Mouse (Mus musculus): ENCODE measurements around the gene Fkbp9. TPM values are rescaled to one million over a fixed set of nuclear protein-coding genes. Genes with fewer than 3 reads are reported as not detected.

The Fkbp9 gene
- polyA plus RNA-seq, 1 experiment from 2014 or later, result 61.7 TPM

- no peak overlapping the region for H3K9ac ChIP-seq (ENCODE audit: low read length)
- no peaks in the 10 kb centered on the region for H3K9me3 ChIP-seq (ENCODE audit: control insufficient read depth, low read length)
- WGBS, result 86% methylated on average over 1 of the region's 1 CpGs
- ATAC-seq (ENCODE audit: insufficient read depth, low FRiP score, low TSS enrichment), result no peak
- no peak overlapping the region for H3K27ac ChIP-seq (ENCODE audit: low read depth, low read length)
- no peak overlapping the region for H3K4me2 ChIP-seq (ENCODE audit: low read depth)
- no peaks in the 10 kb centered on the region for H3K27me3 ChIP-seq (ENCODE audit: control insufficient read depth, insufficient read depth, low read length)
- peaks cover 2% of the 10 kb centered on the region for H3K36me3 ChIP-seq (ENCODE audit: control insufficient read depth, insufficient read depth, low read length)
- H3K4me3 ChIP-seq (ENCODE audit: low read depth, low read length), result no peak overlapping the region
- no peaks in the 10 kb centered on the region for H3K4me1 ChIP-seq (ENCODE audit: control insufficient read depth, insufficient read depth, low read length)
- no peak for DNase-seq (ENCODE audit: low spot score)
Observed at GRCm38 (mm10) chr6:56879352-56879955, 47.6 kb downstream of the Fkbp9 start.

GRCm38 (mm10) chr6:56888561-56888960 is 56.7 kb downstream of the Fkbp9 start:
- WGBS, result 89% methylated on average over 6 of the region's 6 CpGs
- no peaks in the 10 kb centered on the region for H3K4me1 ChIP-seq (ENCODE audit: control insufficient read depth, insufficient read depth, low read length)
- H3K4me2 ChIP-seq (ENCODE audit: low read depth), result no peak overlapping the region
- H3K36me3 ChIP-seq (ENCODE audit: control insufficient read depth, insufficient read depth, low read length), result peaks cover 2% of the 10 kb centered on the region; the same call in 1 of the 2 replicates
- no peaks in the 10 kb centered on the region for H3K9me3 ChIP-seq (ENCODE audit: control insufficient read depth, low read length)
- H3K4me3 ChIP-seq (ENCODE audit: low read depth, low read length), result no peak overlapping the region
- no peak for DNase-seq (ENCODE audit: low spot score)
- ATAC-seq (ENCODE audit: insufficient read depth, low FRiP score, low TSS enrichment), result no peak
- no peak overlapping the region for H3K9ac ChIP-seq (ENCODE audit: low read length)
- H3K27me3 ChIP-seq (ENCODE audit: control insufficient read depth, insufficient read depth, low read length), result no peaks in the 10 kb centered on the region
- no peak overlapping the region for H3K27ac ChIP-seq (ENCODE audit: low read depth, low read length)

GRCm38 (mm10) chr6:56890762-56891161 is 58.9 kb downstream of the Fkbp9 start:
- Histone ChIP-seq H3K36me3 (ENCODE audit: control insufficient read depth, insufficient read depth, low read length) (no peaks in the 10 kb centered on the region), H3K4me2 (ENCODE audit: low read depth) (no peak overlapping the region), H3K9ac (ENCODE audit: low read length) (no peak overlapping the region), H3K4me3 (ENCODE audit: low read depth, low read length) (no peak overlapping the region), H3K4me1 (ENCODE audit: control insufficient read depth, insufficient read depth, low read length) (no peaks in the 10 kb centered on the region), H3K27me3 (ENCODE audit: control insufficient read depth, insufficient read depth, low read length) (no peaks in the 10 kb centered on the region), H3K27ac (ENCODE audit: low read depth, low read length) (no peak overlapping the region), H3K9me3 (ENCODE audit: control insufficient read depth, low read length) (no peaks in the 10 kb centered on the region)
- 88% methylated on average over 2 of the region's 2 CpGs for WGBS
- DNase-seq (ENCODE audit: low spot score) (no peak), ATAC-seq (ENCODE audit: insufficient read depth, low FRiP score, low TSS enrichment) (no peak)

- no peak overlapping the region for H3K4me2 ChIP-seq (ENCODE audit: low read depth)
- 89% methylated on average over 3 of the region's 3 CpGs for whole genome bisulfite sequencing
Observed at GRCm38 (mm10) chr6:56899601-56900000, 67.7 kb downstream of the Fkbp9 start.

GRCm38 (mm10) chr6:56901336-56901735 is 69.5 kb downstream of the Fkbp9 start:
- no peak overlapping the region for H3K4me2 ChIP-seq (ENCODE audit: low read depth)
- no peaks in the 10 kb centered on the region for H3K4me1 ChIP-seq (ENCODE audit: control insufficient read depth, insufficient read depth, low read length)
- 76% methylated on average over 3 of the region's 3 CpGs for WGBS
- no peaks in the 10 kb centered on the region for H3K9me3 ChIP-seq (ENCODE audit: control insufficient read depth, low read length)
- H3K36me3 ChIP-seq (ENCODE audit: control insufficient read depth, insufficient read depth, low read length), result no peaks in the 10 kb centered on the region
- no peak overlapping the region for H3K4me3 ChIP-seq (ENCODE audit: low read depth, low read length)
- ATAC-seq (ENCODE audit: insufficient read depth, low FRiP score, low TSS enrichment) (no peak), DNase-seq (ENCODE audit: low spot score) (no peak)
- no peak overlapping the region for H3K9ac ChIP-seq (ENCODE audit: low read length)
- no peaks in the 10 kb centered on the region for H3K27me3 ChIP-seq (ENCODE audit: control insufficient read depth, insufficient read depth, low read length)
- H3K27ac ChIP-seq (ENCODE audit: low read depth, low read length), result no peak overlapping the region

More at GRCm38 (mm10) chr6:56899601-56900000, 67.7 kb downstream of the Fkbp9 start:
- Histone ChIP-seq H3K27ac (ENCODE audit: low read depth, low read length) (no peak overlapping the region), H3K27me3 (ENCODE audit: control insufficient read depth, insufficient read depth, low read length) (no peaks in the 10 kb centered on the region), H3K36me3 (ENCODE audit: control insufficient read depth, insufficient read depth, low read length) (no peaks in the 10 kb centered on the region), H3K9me3 (ENCODE audit: control insufficient read depth, low read length) (no peaks in the 10 kb centered on the region), H3K4me1 (ENCODE audit: control insufficient read depth, insufficient read depth, low read length) (no peaks in the 10 kb centered on the region), H3K9ac (ENCODE audit: low read length) (no peak overlapping the region), H3K4me3 (ENCODE audit: low read depth, low read length) (no peak overlapping the region)
- DNase-seq (ENCODE audit: low spot score) (no peak), ATAC-seq (ENCODE audit: insufficient read depth, low FRiP score, low TSS enrichment) (no peak)

GRCm38 (mm10) chr6:56901824-56902386 is 70.0 kb downstream of the Fkbp9 start:
- Histone ChIP-seq H3K27me3 (ENCODE audit: control insufficient read depth, insufficient read depth, low read length) (no peaks in the 10 kb centered on the region), H3K4me3 (ENCODE audit: low read depth, low read length) (no peak overlapping the region), H3K9ac (ENCODE audit: low read length) (no peak overlapping the region), H3K36me3 (ENCODE audit: control insufficient read depth, insufficient read depth, low read length) (no peaks in the 10 kb centered on the region), H3K4me2 (ENCODE audit: low read depth) (no peak overlapping the region), H3K27ac (ENCODE audit: low read depth, low read length) (no peak overlapping the region), H3K4me1 (ENCODE audit: control insufficient read depth, insufficient read depth, low read length) (no peaks in the 10 kb centered on the region), H3K9me3 (ENCODE audit: control insufficient read depth, low read length) (no peaks in the 10 kb centered on the region)
- 36% methylated on average over 12 of the region's 12 CpGs for WGBS
- ATAC-seq (ENCODE audit: insufficient read depth, low FRiP score, low TSS enrichment) (no peak), DNase-seq (ENCODE audit: low spot score) (peak; percentile 13)

- 89% methylated on average over 7 of the region's 7 CpGs for WGBS
- H3K27me3 ChIP-seq (ENCODE audit: control insufficient read depth, insufficient read depth, low read length), result no peaks in the 10 kb centered on the region
- no peak overlapping the region for H3K9ac ChIP-seq (ENCODE audit: low read length)
- DNase-seq (ENCODE audit: low spot score), result no peak
- H3K4me3 ChIP-seq (ENCODE audit: low read depth, low read length), result no peak overlapping the region
- no peaks in the 10 kb centered on the region for H3K9me3 ChIP-seq (ENCODE audit: control insufficient read depth, low read length)
- ATAC-seq (ENCODE audit: insufficient read depth, low FRiP score, low TSS enrichment), result no peak
- no peaks in the 10 kb centered on the region for H3K36me3 ChIP-seq (ENCODE audit: control insufficient read depth, insufficient read depth, low read length)
- H3K4me1 ChIP-seq (ENCODE audit: control insufficient read depth, insufficient read depth, low read length), result no peaks in the 10 kb centered on the region
- H3K27ac ChIP-seq (ENCODE audit: low read depth, low read length), result no peak overlapping the region
- no peak overlapping the region for H3K4me2 ChIP-seq (ENCODE audit: low read depth)
Observed at GRCm38 (mm10) chr6:56902606-56903520, 71.0 kb downstream of the Fkbp9 start.

- no peak for ATAC-seq (ENCODE audit: insufficient read depth, low FRiP score, low TSS enrichment)
- H3K4me3 ChIP-seq (ENCODE audit: low read depth, low read length), result no peak overlapping the region
- DNase-seq (ENCODE audit: low spot score), result no peak
Observed at GRCm38 (mm10) chr6:56903831-56904230, 72.0 kb downstream of the Fkbp9 start.

More at GRCm38 (mm10) chr6:56903831-56904230, 72.0 kb downstream of the Fkbp9 start:
- Histone ChIP-seq H3K4me2 (ENCODE audit: low read depth) (no peak overlapping the region), H3K9ac (ENCODE audit: low read length) (no peak overlapping the region), H3K4me1 (ENCODE audit: control insufficient read depth, insufficient read depth, low read length) (no peaks in the 10 kb centered on the region), H3K27me3 (ENCODE audit: control insufficient read depth, insufficient read depth, low read length) (no peaks in the 10 kb centered on the region), H3K36me3 (ENCODE audit: control insufficient read depth, insufficient read depth, low read length) (no peaks in the 10 kb centered on the region), H3K27ac (ENCODE audit: low read depth, low read length) (no peak overlapping the region), H3K9me3 (ENCODE audit: control insufficient read depth, low read length) (no peaks in the 10 kb centered on the region)
- WGBS, result 73% methylated on average over 6 of the region's 6 CpGs

Measured in neural tube, embryonic 11.5 days (tissue).